Mouse (Mus musculus) naive thymus-derived CD4-positive, alpha-beta T cell, adult 5 months (primary cell): ENCODE data around the gene Wdr78. TPM values are rescaled to one million over a fixed set of nuclear protein-coding genes. Genes with fewer than 3 reads are reported as not detected.

Experiments
- polyA plus RNA-seq: library from polyadenylated mRNA; unstranded; fragments of 100-300 nt; shearing (Covaris generic); gene quantifications from one replicate; pipeline ENCODE4 v1.2.1, GENCODE M21; 2017

Wdr78 gene
- polyA plus RNA-seq = 1.4 TPM

DNA sequence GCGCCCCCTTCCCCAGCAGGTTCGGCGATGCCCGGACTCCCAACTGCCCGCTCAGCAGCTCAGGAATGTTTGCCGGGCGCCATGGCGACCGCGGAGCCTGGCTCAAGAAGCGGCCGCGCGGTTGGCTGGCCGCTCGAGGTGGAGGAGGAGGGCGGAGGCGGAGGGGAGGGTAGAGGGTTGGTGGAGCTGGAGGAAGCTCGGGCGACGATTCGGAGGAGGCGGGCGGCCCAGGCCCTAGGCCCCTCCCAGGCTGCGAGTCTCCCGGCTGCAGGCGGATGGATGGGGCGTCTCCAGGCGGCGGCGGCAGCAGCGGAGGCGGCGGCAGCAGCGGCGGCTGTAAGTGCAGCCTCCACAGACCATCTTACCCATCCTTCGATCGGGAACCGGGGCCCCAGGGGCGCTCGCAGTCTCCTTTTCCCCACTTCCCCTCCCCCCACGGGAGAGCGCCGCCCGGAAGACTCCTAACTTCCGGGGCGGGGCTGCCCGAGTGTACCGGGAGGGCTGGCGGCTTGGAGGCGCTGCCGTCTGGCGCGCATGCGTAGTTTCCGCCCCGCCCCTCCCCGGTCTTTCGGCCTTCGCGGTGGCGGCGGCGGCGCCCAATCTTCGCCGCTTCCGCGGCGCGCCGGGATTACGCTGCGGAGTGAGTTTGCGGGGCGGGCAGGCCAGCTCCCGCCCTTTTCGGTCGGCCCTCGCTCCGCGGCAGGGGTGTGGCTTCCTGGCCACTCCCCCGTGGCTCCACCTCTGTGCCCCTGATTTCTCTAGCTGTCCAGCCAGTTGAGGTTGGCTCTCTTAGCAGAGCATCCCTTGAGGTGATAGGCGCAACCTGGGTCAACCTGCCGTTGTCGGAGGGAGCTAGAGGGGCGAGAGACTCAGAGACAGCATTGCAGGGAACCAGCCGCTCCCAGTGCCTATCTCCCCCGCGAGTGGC, at the start of gene Wdr78, which contains the start of gene Mier1:
Gene Wdr78 (minus strand): TSS at position 372 of the 928 bp plus-strand sequence.
Gene Mier1 (plus strand): TSS at position 207 of the 928 bp plus-strand sequence.

DNA sequence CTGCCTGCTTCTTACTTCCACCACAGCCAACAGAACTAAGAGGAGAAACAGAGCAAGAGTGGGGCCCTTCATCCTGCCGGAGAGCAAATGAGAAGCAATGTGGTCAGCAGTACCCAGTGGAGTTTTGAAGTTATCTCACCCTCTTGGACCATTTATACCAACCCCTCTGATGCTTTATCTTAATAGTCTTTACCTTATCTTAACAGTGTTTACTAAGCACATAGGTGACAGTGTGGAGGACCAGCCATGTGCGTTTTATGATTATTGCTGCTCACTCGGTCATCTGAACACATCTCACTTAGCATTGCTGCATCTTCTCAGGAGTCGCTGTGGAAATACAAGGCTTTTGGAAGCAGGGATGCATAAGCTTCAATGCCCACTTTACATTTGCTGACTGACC, 87.7 kb downstream of the Wdr78 start, which contains the start of gene Insl5:
Gene Insl5 (minus strand): TSS at position 222 of the 400 bp plus-strand sequence.

Other genes with a start within 250 kb of the Wdr78 start
- gene Tctex1d1, start 135.9 kb downstream of the Wdr78 start, polyA plus RNA-seq = not detected
- not detected for gene Insl5, start 87.7 kb downstream of the Wdr78 start, polyA plus RNA-seq
- gene Mier1, start 165 bp downstream of the Wdr78 start, polyA plus RNA-seq = 86.2 TPM
- gene Slc35d1, start 100.6 kb upstream of the Wdr78 start, polyA plus RNA-seq = 61.8 TPM
- not detected for gene 4921539E11Rik, start 176.3 kb upstream of the Wdr78 start, polyA plus RNA-seq
- gene Oma1, start 199.3 kb upstream of the Wdr78 start, polyA plus RNA-seq = 20.0 TPM